Mouse (Mus musculus): ENCODE results near the gene Frmd4a. TPM values are rescaled to one million over a fixed set of nuclear protein-coding genes. Genes with fewer than 3 reads are reported as not detected.
"Not testable (repeated sequence)": the region's sequence is repeated elsewhere in the genome, so short reads cannot be mapped to it uniquely, and the experiment has no call there.

The Frmd4a gene
- polyA plus RNA-seq, 1 experiment from 2014 or later, result 56.0 TPM

DNA sequence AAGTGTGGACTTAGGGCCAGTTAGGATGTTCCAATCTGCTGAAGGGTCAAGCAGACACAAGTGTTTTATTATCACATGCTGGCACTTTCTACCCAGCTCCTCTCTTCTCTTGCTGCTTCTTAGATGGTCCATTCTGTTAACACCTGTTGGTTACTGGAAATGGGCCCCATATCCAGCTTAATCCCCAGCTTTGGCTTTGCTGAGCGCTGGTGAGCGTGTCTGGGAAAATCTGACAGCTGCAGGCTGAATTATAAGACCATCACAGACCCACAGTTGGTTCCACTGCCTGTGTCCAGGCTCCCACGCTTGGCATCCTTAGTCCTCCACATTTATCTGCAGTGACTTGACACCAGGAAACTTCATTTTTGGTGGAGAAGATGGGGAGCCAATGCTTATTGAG lies 589.0 kb downstream of the Frmd4a start:
- Histone ChIP-seq H3K4me1 (ENCODE audit: control insufficient read depth, insufficient read depth, low read length) (no peaks in the 10 kb centered on the region), H3K4me3 (ENCODE audit: low read depth, low read length) (no peak overlapping the region), H3K9ac (ENCODE audit: low read depth, low read length) (no peak overlapping the region), H3K27me3 (ENCODE audit: control insufficient read depth, insufficient read depth, low read depth, low read length) (no peaks in the 10 kb centered on the region), H3K27ac (ENCODE audit: low read length) (no peak overlapping the region), H3K36me3 (ENCODE audit: control insufficient read depth, insufficient read depth, low read length) (peaks cover 40% of the 10 kb centered on the region), H3K9me3 (replicated peaks; ENCODE audit: control insufficient read depth, low read length, poor library complexity, severe bottlenecking) (no peaks in the 10 kb centered on the region), H3K4me2 (ENCODE audit: low read length) (no peak overlapping the region)
- WGBS, result 87% methylated on average over 3 of the region's 3 CpGs
- no peak for ATAC-seq

DNA sequence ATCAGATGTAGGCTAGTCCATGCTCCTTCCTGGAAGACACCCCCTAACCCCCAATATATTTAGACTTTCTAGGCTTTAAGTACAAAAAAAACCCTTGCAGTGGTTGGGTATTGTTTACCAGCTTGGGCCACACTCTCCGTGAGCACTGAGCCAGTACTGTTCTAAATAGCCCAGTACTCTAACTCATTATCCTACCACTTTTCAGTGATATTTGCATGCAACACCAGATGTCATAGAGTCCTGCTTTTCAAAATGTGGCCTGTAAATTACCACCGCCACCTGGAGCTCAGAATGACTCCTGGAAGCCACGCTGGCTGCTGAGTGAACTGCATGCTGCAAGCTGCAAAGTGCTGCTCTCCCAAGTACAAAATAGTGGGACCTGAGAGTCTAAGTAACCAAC lies 590.7 kb downstream of the Frmd4a start:
- no peak overlapping the region for H3K4me2 ChIP-seq (ENCODE audit: low read length)
- H3K9me3 ChIP-seq (replicated peaks; ENCODE audit: control insufficient read depth, low read length, poor library complexity, severe bottlenecking), result no peaks in the 10 kb centered on the region
- H3K4me3 ChIP-seq (ENCODE audit: low read depth, low read length), result no peak overlapping the region
- H3K27me3 ChIP-seq (ENCODE audit: control insufficient read depth, insufficient read depth, low read depth, low read length), result no peaks in the 10 kb centered on the region
- 70% methylated on average over 3 of the region's 3 CpGs for WGBS
- H3K36me3 ChIP-seq (ENCODE audit: control insufficient read depth, insufficient read depth, low read length), result peaks cover 43% of the 10 kb centered on the region
- no peak for ATAC-seq
- H3K4me1 ChIP-seq (ENCODE audit: control insufficient read depth, insufficient read depth, low read length), result no peaks in the 10 kb centered on the region
- H3K9ac ChIP-seq (ENCODE audit: low read depth, low read length), result no peak overlapping the region
- no peak overlapping the region for H3K27ac ChIP-seq (ENCODE audit: low read length)

DNA sequence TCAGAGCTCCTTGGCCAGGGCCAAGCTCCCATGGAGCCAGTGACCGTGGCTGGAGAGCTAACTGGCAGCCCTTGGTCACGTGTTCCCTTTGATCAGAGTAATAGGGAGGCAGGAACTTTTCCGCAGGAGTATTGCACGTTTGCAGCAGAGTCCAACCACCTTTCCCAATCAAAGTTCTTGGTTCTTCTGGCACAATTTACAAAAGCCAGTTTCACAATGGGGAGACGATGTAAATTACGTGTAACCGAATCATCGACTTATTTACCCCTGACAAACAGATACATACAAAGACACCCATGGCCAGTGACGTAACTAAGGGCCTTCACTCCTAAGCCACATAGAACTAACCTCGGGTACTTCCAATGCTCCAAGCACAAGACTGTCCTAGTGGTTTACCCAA lies 591.9 kb downstream of the Frmd4a start:
- 87% methylated on average over 10 of the region's 10 CpGs for WGBS
- H3K27ac ChIP-seq (ENCODE audit: low read length), result no peak overlapping the region
- no peak overlapping the region for H3K9ac ChIP-seq (ENCODE audit: low read depth, low read length)
- no peaks in the 10 kb centered on the region for H3K9me3 ChIP-seq (replicated peaks; ENCODE audit: control insufficient read depth, low read length, poor library complexity, severe bottlenecking)
- H3K27me3 ChIP-seq (ENCODE audit: control insufficient read depth, insufficient read depth, low read depth, low read length), result no peaks in the 10 kb centered on the region
- no peaks in the 10 kb centered on the region for H3K4me1 ChIP-seq (ENCODE audit: control insufficient read depth, insufficient read depth, low read length)
- H3K4me2 ChIP-seq (ENCODE audit: low read length), result no peak overlapping the region
- peaks cover 34% of the 10 kb centered on the region for H3K36me3 ChIP-seq (ENCODE audit: control insufficient read depth, insufficient read depth, low read length)
- H3K4me3 ChIP-seq (ENCODE audit: low read depth, low read length), result no peak overlapping the region
- no peak for ATAC-seq

DNA sequence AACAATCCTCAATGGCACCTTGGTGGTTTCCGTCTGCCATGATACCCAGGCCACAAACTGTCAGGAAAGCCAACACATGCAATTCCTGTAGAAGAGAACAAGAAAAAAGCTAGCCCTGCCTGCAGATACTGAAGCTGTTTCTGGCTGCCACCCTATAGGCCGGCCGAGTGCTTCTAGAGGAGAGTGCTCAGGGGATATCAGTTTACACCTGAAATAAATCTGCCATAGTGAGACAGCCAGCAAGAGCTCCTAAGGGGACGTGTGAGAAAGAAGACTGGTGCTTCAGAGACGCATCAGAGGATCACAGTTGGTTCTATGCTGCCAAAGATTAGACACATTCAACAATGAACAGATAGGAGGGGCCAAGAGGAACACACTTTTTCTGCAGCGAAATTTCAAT lies 593.8 kb downstream of the Frmd4a start:
- Histone ChIP-seq H3K27me3 (ENCODE audit: control insufficient read depth, insufficient read depth, low read depth, low read length) (no peaks in the 10 kb centered on the region), H3K9me3 (replicated peaks; ENCODE audit: control insufficient read depth, low read length, poor library complexity, severe bottlenecking) (no peaks in the 10 kb centered on the region), H3K9ac (ENCODE audit: low read depth, low read length) (no peak overlapping the region), H3K4me1 (ENCODE audit: control insufficient read depth, insufficient read depth, low read length) (no peaks in the 10 kb centered on the region), H3K4me3 (ENCODE audit: low read depth, low read length) (no peak overlapping the region), H3K36me3 (ENCODE audit: control insufficient read depth, insufficient read depth, low read length) (peaks cover 24% of the 10 kb centered on the region), H3K4me2 (ENCODE audit: low read length) (no peak overlapping the region), H3K27ac (ENCODE audit: low read length) (no peak overlapping the region)
- WGBS, result 89% methylated on average over 6 of the region's 6 CpGs
- ATAC-seq, result no peak

DNA sequence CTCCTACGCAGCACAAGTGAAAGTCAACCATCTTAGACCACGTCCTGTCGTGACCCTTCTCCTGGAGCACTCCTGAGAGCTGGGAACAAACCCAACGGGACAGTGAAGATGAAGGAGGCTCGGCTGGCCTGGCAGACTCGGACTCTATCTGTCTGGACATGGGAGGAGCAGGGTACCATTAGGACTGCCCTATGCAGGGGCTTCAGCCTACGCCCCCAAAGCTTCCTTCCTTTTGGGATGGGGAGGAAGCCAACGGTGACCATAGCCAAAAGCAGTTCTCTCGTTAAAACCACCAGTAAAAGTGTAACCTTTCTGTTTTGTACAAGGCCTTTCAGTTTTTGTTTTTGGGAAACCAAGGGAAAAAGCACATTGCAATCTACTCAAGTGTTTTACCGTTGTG lies 594.2 kb downstream of the Frmd4a start:
- Histone ChIP-seq H3K9me3 (replicated peaks; ENCODE audit: control insufficient read depth, low read length, poor library complexity, severe bottlenecking) (no peaks in the 10 kb centered on the region), H3K4me1 (ENCODE audit: control insufficient read depth, insufficient read depth, low read length) (no peaks in the 10 kb centered on the region), H3K36me3 (ENCODE audit: control insufficient read depth, insufficient read depth, low read length) (peaks cover 24% of the 10 kb centered on the region), H3K9ac (ENCODE audit: low read depth, low read length) (no peak overlapping the region), H3K27ac (ENCODE audit: low read length) (no peak overlapping the region), H3K4me3 (ENCODE audit: low read depth, low read length) (no peak overlapping the region), H3K27me3 (ENCODE audit: control insufficient read depth, insufficient read depth, low read depth, low read length) (no peaks in the 10 kb centered on the region), H3K4me2 (ENCODE audit: low read length) (no peak overlapping the region)
- ATAC-seq, result no peak
- WGBS, result 95% methylated on average over 10 of the region's 10 CpGs

- 0 out of 2 replicates have a peak, but pooled peaks have one; percentile 52 for ATAC-seq
- not testable (repeated sequence) for H3K27me3 ChIP-seq (ENCODE audit: control insufficient read depth, insufficient read depth, low read depth, low read length); H3K27ac ChIP-seq (ENCODE audit: low read length); H3K9me3 ChIP-seq (replicated peaks; ENCODE audit: control insufficient read depth, low read length, poor library complexity, severe bottlenecking); H3K4me2 ChIP-seq (ENCODE audit: low read length); H3K9ac ChIP-seq (ENCODE audit: low read depth, low read length); H3K4me1 ChIP-seq (ENCODE audit: control insufficient read depth, insufficient read depth, low read length); H3K4me3 ChIP-seq (ENCODE audit: low read depth, low read length)
- WGBS, result 60% methylated on average over 6 of the region's 6 CpGs
- H3K36me3 ChIP-seq (ENCODE audit: control insufficient read depth, insufficient read depth, low read length), result peaks cover 19% of the 10 kb centered on the region
Observed at GRCm38 (mm10) chr2:4614276-4614929, 596.9 kb downstream of the Frmd4a start.

GRCm38 (mm10) chr2:4615014-4615546 lies 597.6 kb downstream of the Frmd4a start:
- H3K36me3 ChIP-seq (ENCODE audit: control insufficient read depth, insufficient read depth, low read length), result peaks cover 19% of the 10 kb centered on the region
- H3K9ac ChIP-seq (ENCODE audit: low read depth, low read length), result no peak overlapping the region
- ATAC-seq, result no peak

DNA sequence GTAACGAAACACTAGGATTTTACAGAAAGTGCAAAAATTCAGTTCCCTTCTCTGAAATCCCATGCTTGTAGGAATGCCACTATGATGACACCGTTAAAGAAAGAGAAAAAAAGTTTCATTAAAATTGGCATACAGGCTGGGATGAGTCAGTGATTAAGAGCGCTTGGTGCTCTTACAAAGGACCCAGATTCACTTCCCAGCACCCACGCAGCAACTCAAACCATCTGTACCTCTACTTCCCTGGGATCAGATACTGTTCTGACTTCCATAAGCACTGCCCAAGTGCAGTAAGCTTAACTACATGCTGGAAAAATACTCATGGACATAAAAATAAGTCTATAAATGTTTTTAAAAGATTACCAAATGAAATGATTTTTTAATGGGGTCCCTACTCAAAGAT lies 599.5 kb downstream of the Frmd4a start:
- H3K4me1 ChIP-seq (ENCODE audit: control insufficient read depth, insufficient read depth, low read length), result no peaks in the 10 kb centered on the region
- no peak overlapping the region for H3K9ac ChIP-seq (ENCODE audit: low read depth, low read length)
- H3K9me3 ChIP-seq (replicated peaks; ENCODE audit: control insufficient read depth, low read length, poor library complexity, severe bottlenecking), result no peaks in the 10 kb centered on the region
- peaks cover 10% of the 10 kb centered on the region for H3K36me3 ChIP-seq (ENCODE audit: control insufficient read depth, insufficient read depth, low read length)
- no peak overlapping the region for H3K27ac ChIP-seq (ENCODE audit: low read length)
- no peak overlapping the region for H3K4me3 ChIP-seq (ENCODE audit: low read depth, low read length)
- no peak for ATAC-seq
- H3K27me3 ChIP-seq (ENCODE audit: control insufficient read depth, insufficient read depth, low read depth, low read length), result no peaks in the 10 kb centered on the region
- 96% methylated on average over 4 of the region's 4 CpGs for WGBS
- H3K4me2 ChIP-seq (ENCODE audit: low read length), result no peak overlapping the region

More at GRCm38 (mm10) chr2:4615014-4615546, 597.6 kb downstream of the Frmd4a start:
- Histone ChIP-seq H3K4me1 (ENCODE audit: control insufficient read depth, insufficient read depth, low read length) (no peaks in the 10 kb centered on the region), H3K27me3 (ENCODE audit: control insufficient read depth, insufficient read depth, low read depth, low read length) (no peaks in the 10 kb centered on the region), H3K27ac (ENCODE audit: low read length) (no peak overlapping the region), H3K4me3 (ENCODE audit: low read depth, low read length) (no peak overlapping the region), H3K4me2 (ENCODE audit: low read length) (no peak overlapping the region), H3K9me3 (replicated peaks; ENCODE audit: control insufficient read depth, low read length, poor library complexity, severe bottlenecking) (no peaks in the 10 kb centered on the region)
- 92% methylated on average over 2 of the region's 2 CpGs for WGBS

DNA sequence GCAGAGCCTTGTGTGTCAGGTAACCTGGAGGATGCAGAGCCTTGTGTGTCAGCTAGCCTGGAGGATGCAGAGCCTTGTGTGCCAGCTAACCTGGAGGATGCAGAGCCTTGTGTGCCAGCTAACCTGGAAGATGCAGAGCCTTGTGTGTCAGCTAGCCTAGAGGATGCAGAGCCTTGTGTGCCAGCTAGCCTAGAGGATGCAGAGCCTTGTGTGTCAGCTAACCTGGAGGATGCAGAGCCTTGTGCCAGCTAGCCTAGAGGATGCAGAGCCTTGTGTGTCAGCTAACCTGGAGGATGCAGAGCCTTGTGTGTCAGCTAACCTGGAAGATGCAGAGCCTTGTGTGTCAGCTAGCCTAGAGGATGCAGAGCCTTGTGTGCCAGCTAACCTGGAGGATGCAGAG lies 601.6 kb downstream of the Frmd4a start:
- H3K4me3 ChIP-seq (ENCODE audit: low read depth, low read length); H3K9ac ChIP-seq (ENCODE audit: low read depth, low read length); ATAC-seq; H3K4me2 ChIP-seq (ENCODE audit: low read length); H3K36me3 ChIP-seq (ENCODE audit: control insufficient read depth, insufficient read depth, low read length); H3K27ac ChIP-seq (ENCODE audit: low read length); H3K9me3 ChIP-seq (replicated peaks; ENCODE audit: control insufficient read depth, low read length, poor library complexity, severe bottlenecking); H3K27me3 ChIP-seq (ENCODE audit: control insufficient read depth, insufficient read depth, low read depth, low read length); H3K4me1 ChIP-seq (ENCODE audit: control insufficient read depth, insufficient read depth, low read length): not testable (repeated sequence)

Measured in midbrain, embryonic 16.5 days (tissue).